Mouse (Mus musculus): ENCODE measurements around the gene Tmprss11a.

Gene Tmprss11a

GRCm38 (mm10) chr5:86468890-86469289 is at the start of gene Tmprss11a:
Gene Tmprss11a, minus strand, starts transcription at chr5:86468990.
- POLR2A ChIA-PET = no interaction called here
- CTCF ChIA-PET = no interaction called here

GRCm38 (mm10) chr5:86518500-86518899 is 49.7 kb upstream of the Tmprss11a start, which contains the start of gene Tmprss11g:
Gene Tmprss11g, minus strand, starts transcription at chr5:86518600.
- ChIA-PET CTCF (no interaction called here), POLR2A (no interaction called here)

DNA sequence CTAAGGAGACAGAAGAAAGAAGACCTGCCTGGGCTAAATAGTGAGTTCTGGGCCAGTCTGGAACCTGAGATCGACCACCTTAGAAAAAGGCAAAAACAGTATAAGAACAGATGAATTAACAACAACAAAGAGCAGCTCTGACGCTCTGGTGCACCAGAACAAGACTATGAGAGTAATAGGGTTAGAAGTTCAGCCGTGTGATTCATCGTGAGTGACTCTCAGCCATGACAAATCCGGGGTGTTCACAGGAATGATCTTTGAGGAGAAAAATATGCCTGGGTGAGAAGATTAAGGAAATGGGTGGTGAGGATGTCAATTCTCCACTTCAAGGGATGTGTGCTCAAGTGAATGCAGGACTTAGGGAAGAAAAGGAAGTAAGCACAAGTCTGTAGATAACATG is 42.7 kb upstream of the Tmprss11a start:
- POLR2A ChIA-PET = no interaction called here
- CTCF ChIA-PET = interaction anchor here in 1 of 4 experiments (0.5 kb wide), 1 partner anchor 243 kb away, joined by 12 read pairs; no protein-coding TSS in a partner anchor

GRCm38 (mm10) chr5:86493453-86493852 is 24.7 kb upstream of the Tmprss11a start:
- ChIA-PET CTCF (no interaction called here), POLR2A (no interaction called here)

DNA sequence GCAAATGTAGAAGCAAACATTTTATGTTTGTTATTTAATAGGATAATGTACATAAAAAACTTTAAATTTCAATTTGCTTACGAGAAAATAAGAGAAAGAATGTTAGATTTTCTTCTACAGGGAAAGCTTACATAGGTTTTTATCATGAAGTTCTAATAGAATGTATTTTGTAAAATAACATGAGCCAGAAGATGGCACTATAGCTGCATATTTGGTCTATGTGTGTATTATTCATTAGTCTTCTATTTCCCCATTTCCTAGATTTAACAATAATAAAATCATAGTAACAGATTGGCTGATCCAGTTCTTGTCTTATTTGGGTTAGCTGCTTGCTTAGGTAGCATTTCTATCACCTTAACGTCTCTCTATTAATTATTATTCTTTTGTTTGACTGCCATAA is 13.8 kb upstream of the Tmprss11a start:
- POLR2A ChIA-PET = no interaction called here
- CTCF ChIA-PET = interaction anchor here in 1 of 4 experiments (0.6 to 0.7 kb wide), 2 partner anchors 51 to 127 kb away, joined by 3 to 4 read pairs; no protein-coding TSS in a partner anchor

- ChIA-PET CTCF (interaction anchor here in 2 of 4 experiments (0.6 to 0.7 kb wide), 3 partner anchors 20 to 126 kb away, joined by 3 to 5 read pairs (median 4); no protein-coding TSS in a partner anchor), POLR2A (no interaction called here)
Measured at GRCm38 (mm10) chr5:86482031-86482430, 13.2 kb upstream of the Tmprss11a start.

DNA sequence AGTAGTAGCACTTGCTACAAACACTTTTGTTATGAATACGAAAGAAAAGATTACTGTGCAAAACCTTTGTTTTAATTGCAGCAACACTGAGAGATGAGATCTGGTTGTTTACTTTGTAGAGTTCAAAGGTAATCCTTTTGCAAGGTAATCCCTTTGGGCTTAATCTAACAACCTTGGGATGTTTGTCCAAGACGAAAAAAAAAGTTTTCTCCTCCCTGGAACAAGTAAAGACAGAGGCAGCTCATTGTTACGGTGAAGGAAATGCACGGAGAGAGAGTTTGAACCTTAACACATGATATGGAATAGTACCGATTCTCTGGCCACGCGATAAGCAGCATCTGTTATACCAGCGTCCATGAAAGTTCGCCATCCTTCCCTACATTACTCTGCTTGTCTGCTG is 5.1 kb upstream of the Tmprss11a start:
- ChIA-PET CTCF (no interaction called here), POLR2A (no interaction called here)

DNA sequence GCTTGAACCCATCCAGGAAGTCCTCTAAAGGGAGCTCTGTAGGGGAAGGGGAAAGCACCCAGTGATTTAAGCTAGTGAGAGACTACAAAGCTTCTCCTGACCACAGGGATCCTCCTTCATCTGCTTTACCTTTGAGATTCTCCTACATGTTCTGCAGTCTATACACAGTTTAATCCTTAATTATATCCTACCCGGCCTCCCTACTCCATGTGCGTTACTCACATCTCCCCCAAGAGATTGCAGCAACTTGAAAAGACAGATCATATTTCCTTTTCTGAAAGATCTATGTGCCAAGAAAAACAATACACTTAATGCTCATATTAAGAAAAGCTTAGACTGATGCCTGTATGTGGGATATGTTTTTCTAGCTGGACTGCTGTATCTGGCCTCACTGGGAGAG is 29.5 kb downstream of the Tmprss11a start:
- ChIA-PET CTCF (no interaction called here), POLR2A (no interaction called here)

GRCm38 (mm10) chr5:86438548-86438947 is 30.2 kb downstream of the Tmprss11a start:
- POLR2A ChIA-PET = no interaction called here
- CTCF ChIA-PET = no interaction called here

GRCm38 (mm10) chr5:86432697-86433096 is 36.1 kb downstream of the Tmprss11a start:
- CTCF ChIA-PET = no interaction called here
- POLR2A ChIA-PET = interaction anchor here in 1 of 4 experiments (0.6 kb wide), 1 partner anchor 648 kb away, joined by 3 read pairs; no protein-coding TSS in a partner anchor

GRCm38 (mm10) chr5:86431096-86431495 is 37.7 kb downstream of the Tmprss11a start:
- POLR2A ChIA-PET = interaction anchor here in 3 of 4 experiments (0.6 to 0.8 kb wide), 3 partner anchors 15 to 133 kb away, joined by 3 read pairs; no protein-coding TSS in a partner anchor
- CTCF ChIA-PET = interaction anchor here in 2 of 4 experiments (1.1 kb wide), 3 partner anchors 10 to 254 kb away, joined by 4 to 5 read pairs (median 4); no protein-coding TSS in a partner anchor

DNA sequence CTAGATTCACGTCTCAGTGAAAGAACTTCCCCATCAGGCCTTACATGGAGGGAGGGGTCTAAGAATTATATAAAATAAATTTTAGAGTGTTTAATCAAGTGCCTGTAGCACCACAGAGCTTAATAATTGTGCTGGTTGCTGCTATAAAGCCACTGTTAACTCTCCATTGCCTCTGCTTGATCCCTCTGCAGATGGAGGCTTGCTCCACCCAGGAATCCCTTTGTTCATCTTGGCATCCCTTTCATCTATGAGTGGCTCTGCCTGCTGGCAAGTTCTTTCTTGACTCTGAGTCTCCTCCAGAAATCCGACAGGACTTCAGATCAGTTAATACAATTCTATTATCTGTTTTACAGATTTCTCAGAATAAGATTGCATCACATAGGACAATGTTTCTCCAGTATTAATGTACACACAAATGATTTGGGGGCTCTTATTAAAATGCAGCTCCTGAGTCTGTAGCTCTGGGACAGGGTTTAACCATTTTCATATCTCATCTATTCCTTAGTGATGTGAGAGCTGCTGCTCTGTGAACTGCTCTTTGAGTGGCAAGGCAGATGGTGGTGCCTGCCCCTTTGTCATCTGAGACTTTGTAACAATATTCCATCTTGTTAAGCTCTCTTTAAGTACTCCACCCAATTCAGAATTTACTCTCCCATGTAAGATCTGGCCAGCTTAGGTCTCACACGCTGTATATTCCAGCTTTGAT is 47.3 kb downstream of the Tmprss11a start:
- ChIA-PET POLR2A (no interaction called here), CTCF (interaction anchor here in 1 of 4 experiments (1.4 kb wide), 1 partner anchor 68 kb away, joined by 5 read pairs; no protein-coding TSS in a partner anchor)

GRCm38 (mm10) chr5:86419494-86419893 is 49.3 kb downstream of the Tmprss11a start:
- CTCF ChIA-PET = interaction anchor here (0.5 to 1.4 kb wide), 8 partner anchors 9 to 285 kb away, joined by 3 to 6 read pairs (median 5); no protein-coding TSS in a partner anchor
- POLR2A ChIA-PET = interaction anchor here in 1 of 4 experiments (1.2 to 1.3 kb wide), 3 partner anchors 12 to 247 kb away, joined by 3 read pairs; partner anchors contain the start of gene Uba6

GRCm38 (mm10) chr5:86414280-86414679 is 54.5 kb downstream of the Tmprss11a start:
- POLR2A ChIA-PET = interaction anchor here in 3 of 4 experiments (0.6 to 1.4 kb wide), 3 partner anchors 16 to 246 kb away, joined by 3 to 5 read pairs (median 3); partner anchors contain the start of gene Uba6 (in 1 of the 3)
- CTCF ChIA-PET = no interaction called here

DNA sequence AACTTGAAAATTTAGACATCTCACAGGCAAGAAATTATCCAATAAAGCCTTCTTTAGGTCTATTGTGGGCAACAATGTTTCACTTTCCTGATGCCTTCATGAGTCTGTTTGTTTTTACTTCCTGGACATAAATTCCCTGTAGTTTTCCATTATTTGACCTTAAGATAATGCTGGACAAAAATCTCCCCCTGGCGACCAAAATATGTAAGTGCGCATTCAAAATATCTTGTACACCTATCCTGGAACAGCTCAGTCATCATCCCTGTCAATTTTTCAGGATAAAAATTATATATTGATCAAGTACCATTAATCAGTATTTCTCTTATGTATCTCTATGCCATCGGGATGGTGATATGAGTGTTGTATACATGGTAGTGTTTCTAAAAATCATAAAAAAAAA is 58.0 kb downstream of the Tmprss11a start:
- ChIA-PET POLR2A (interaction anchor here in 2 of 4 experiments (0.6 to 0.8 kb wide), 2 partner anchors 58 to 392 kb away, joined by 3 to 4 read pairs; no protein-coding TSS in a partner anchor), CTCF (interaction anchor here in 3 of 4 experiments (0.7 to 3.6 kb wide), 7 partner anchors 9 to 344 kb away, joined by 3 to 17 read pairs (median 5); no protein-coding TSS in a partner anchor)

- CTCF ChIA-PET = interaction anchor here in 2 of 4 experiments (0.9 to 3.6 kb wide), 3 partner anchors 12 to 55 kb away, joined by 3 to 17 read pairs (median 4); no protein-coding TSS in a partner anchor
- POLR2A ChIA-PET = interaction anchor here in 2 of 4 experiments (1.0 to 1.2 kb wide), 2 partner anchors 12 to 236 kb away, joined by 3 to 5 read pairs; partner anchors contain the start of gene Uba6 (in 1 of the 2)
Measured at GRCm38 (mm10) chr5:86407941-86408340, 60.8 kb downstream of the Tmprss11a start.

DNA sequence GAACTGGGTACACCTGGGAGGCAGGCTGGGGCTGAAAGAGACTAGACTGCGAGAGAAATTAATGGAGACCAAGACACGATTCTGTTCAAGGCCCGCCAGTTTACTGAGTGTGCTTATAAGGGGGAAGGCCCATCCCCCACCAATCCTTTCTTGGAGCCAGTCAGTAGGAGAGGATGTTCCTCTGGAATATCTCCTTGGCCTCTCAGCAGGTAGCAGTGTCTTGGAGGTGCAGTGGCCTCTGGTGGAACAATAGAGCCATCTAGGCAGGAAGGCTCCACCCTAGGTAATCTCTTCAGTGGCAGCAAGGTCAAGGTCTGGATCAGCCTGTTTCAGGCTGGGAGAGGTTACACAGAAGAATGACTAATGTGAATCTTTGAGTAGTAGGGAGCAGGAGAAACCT is 61.6 kb downstream of the Tmprss11a start:
- POLR2A ChIA-PET = interaction anchor here in 2 of 4 experiments (1.0 to 1.2 kb wide), 3 partner anchors 12 to 235 kb away, joined by 3 to 5 read pairs (median 4); partner anchors contain the start of gene Uba6 (in 1 of the 2)
- CTCF ChIA-PET = no interaction called here

GRCm38 (mm10) chr5:86373320-86373719 is 95.5 kb downstream of the Tmprss11a start, which contains the start of gene Tmprss11d:
Gene Tmprss11d, minus strand, starts transcription at chr5:86373420.
- ChIA-PET POLR2A (no interaction called here), CTCF (interaction anchor here in 1 of 4 experiments (0.9 kb wide), 1 partner anchor 33 kb away, joined by 3 read pairs; no protein-coding TSS in a partner anchor)
